Mouse (Mus musculus): Measurements from ENCODE around the gene Eif4g3. TPM values are rescaled to one million over a fixed set of nuclear protein-coding genes. Genes with fewer than 3 reads are reported as not detected.

Eif4g3 gene
- total and polyA plus RNA-seq, 3 experiments, result 22.8 to 63.7 TPM; not detected in 1

DNA sequence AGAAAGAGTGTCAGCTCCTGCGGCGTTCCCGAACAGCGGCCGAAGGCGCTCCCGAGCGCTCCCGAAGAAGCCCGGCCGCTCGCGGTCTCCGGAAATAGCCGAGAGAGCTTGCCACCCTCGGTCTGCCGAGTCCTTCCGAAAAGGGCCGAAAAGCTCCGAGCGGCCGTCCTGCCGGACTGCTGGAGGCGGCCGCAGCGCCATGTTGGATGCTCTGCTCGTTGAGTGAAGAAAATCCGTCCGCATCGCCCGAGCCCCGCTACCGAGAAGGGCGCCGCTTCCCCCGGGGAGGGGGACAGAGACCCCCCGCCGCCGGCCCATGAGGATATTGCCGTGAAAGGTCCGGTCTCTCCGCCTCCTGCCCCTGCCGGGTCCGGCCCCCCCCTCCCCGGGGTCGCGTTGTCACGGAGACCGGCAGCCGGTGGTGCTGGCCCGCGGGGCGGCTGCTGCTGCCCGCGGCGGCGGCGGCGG, 503 bp downstream of the Eif4g3 start (continued):
- TF ChIP-seq NELFE (IDR thresholded peaks at IDR 0.05; ENCODE audit: low read depth, low read length) (peak; percentile 90), USF1 (IDR thresholded peaks at IDR 0.05; ENCODE audit: low read depth, low read length) (no peak), CTCF (IDR thresholded peaks at IDR 0.05 in 2 of 3, conservative IDR thresholded peaks at IDR 0.05 in 1 of 3; ENCODE audit: control insufficient read depth in 1 of 3, insufficient read depth in 1 of 3, low read depth in 2 of 3, low read length in 3 of 3, poor library complexity in 1 of 3, severe bottlenecking in 1 of 3) (no peak), RAD21 (IDR thresholded peaks at IDR 0.05; ENCODE audit: low read depth, low read length) (no peak), NRF1 (IDR thresholded peaks at IDR 0.05; ENCODE audit: insufficient read depth, low read depth, low read length, poor library complexity, severe bottlenecking) (no peak), TAL1 (IDR thresholded peaks at IDR 0.05; ENCODE audit: low read length) (no peak), POLR2AphosphoS2 (IDR thresholded peaks at IDR 0.05; ENCODE audit: low read length) (peak; percentile 94), EP300 (IDR thresholded peaks at IDR 0.05; ENCODE audit: low read depth in 1 of 2, low read length in 2 of 2) (no peak), E2F4 (IDR thresholded peaks at IDR 0.05; ENCODE audit: borderline replicate concordance, low read depth, low read length) (no peak), ETS1 (IDR thresholded peaks at IDR 0.05; ENCODE audit: low read depth, low read length) (no peak), ZKSCAN1 (IDR thresholded peaks at IDR 0.05; ENCODE audit: low read depth, low read length) (no peak), MXI1 (IDR thresholded peaks at IDR 0.05; ENCODE audit: low read depth, low read length) (0 out of 2 replicates have a peak, but pooled peaks have one; percentile 20)

DNA sequence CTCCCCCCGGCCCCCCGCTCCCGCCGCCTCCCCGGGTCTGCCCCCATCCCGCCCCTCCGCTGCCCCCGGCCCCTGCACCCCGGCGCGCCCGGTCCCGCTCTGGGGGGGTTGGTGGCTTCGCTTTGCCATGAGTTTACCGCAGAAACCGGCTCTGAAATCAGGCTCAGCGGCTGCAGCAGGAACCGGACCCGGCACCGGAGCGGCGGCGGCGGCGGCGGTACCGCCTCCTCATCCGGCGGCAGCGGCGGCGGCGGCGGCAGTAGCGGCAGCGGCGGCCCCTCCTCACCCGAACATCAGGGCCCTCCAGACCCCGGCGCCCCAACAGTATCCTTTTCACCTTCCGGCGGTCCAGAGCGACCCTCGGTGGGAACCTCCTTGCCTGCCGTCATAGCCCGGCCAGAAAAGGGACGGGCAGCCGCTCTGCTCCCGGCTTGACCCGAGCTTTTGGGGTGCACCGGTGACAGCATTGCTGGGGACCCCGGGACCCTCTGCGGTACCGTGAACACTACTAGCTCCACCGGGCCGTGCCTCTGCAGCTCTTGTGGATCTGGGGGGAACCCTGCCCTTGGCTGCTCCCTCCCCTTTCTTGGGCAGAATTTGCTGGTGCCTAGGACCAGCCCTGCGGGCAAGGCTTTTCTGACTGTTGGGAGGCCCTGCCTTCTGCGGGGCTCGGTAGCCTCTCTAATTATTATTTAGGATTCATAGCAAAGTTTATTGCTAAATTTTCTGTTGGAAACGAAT, 1.2 kb downstream of the Eif4g3 start:
- Histone ChIP-seq H3K9ac (ENCODE audit: control insufficient read depth, low read depth, low read length, poor library complexity, severe bottlenecking) (peak overlapping the region; percentile 87), H3K27ac (ENCODE audit: control insufficient read depth, low read depth, low read length) (peak overlapping the region; percentile 58)

DNA sequence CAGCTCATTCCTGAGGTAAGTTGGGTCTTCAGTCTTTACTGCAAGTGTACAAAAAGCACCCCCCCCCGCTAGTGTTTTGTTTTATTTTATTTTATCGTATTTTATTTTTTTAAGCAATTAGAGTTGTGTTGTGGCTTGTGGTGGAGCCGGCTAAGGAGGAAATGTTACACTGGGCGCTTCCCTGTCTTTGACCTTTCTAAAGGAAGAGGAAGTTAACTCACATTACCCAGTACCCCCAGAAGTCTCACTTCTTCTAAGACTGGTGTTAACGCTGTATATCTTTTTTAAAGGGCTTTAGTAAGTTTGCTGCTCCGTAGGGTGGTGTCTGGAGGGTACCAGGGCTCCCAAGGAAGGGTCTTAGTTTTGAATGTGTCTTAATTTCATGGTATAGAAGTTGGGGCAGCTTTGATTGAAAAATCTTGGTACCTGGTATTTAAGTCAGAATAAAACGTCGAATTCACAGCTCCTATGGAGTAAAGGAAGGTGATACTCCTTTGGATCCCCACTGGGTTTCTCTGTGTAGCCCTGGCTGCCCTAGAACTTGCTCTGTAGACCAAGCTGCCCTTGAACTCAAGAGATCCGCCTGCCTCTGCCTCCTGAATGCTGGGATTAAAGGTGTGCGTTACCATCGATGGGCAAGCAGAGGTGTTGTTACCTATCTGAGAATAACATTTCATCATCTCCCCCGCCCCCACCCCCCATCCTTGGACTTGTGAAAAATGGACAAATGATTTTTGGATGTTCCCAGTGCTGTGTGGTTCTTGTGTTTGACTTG, 1.9 kb downstream of the Eif4g3 start:
- peak overlapping the region; percentile 58 for H3K27ac ChIP-seq (ENCODE audit: control insufficient read depth, low read depth, low read length)
- DNase-seq (ENCODE audit: low read depth, low spot score), result peak; percentile 81
- peak overlapping the region; percentile 87 for H3K9ac ChIP-seq (ENCODE audit: control insufficient read depth, low read depth, low read length, poor library complexity, severe bottlenecking)

More for the DNA sequence above, 1.2 kb downstream of the Eif4g3 start:
- Histone ChIP-seq H3K36me3 (ENCODE audit: control insufficient read depth in 1 of 2, insufficient read depth in 2 of 2, low read length in 2 of 2) (peaks cover 12 to 22% of the 10 kb centered on the region in 2 experiments), H3K4me1 (ENCODE audit: control insufficient read depth in 1 of 2, insufficient read depth in 2 of 2, low read length in 2 of 2) (peaks cover 0 to 26% of the 10 kb centered on the region in 2 experiments; a peak in 3 of 4 replicates), H3K27me3 (ENCODE audit: control insufficient read depth in 1 of 2, insufficient read depth in 2 of 2, low read length in 2 of 2) (no peaks in the 10 kb centered on the region), H3K4me3 (ENCODE audit: control insufficient read depth in 1 of 2, insufficient read depth in 1 of 2, low read depth in 2 of 2, low read length in 2 of 2) (peak overlapping the region; percentile 94 to 97), H3K9me3 (replicated peaks; ENCODE audit: insufficient read depth, low read length) (no peaks in the 10 kb centered on the region), H3K79me2 (ENCODE audit: control insufficient read depth, insufficient read depth, low read length, poor library complexity) (peaks cover 48% of the 10 kb centered on the region)
- DNase-seq (ENCODE audit: low read depth, low spot score), result peak; percentile 64
- no peak for TF ChIP-seq MAX (IDR thresholded peaks at IDR 0.05; ENCODE audit: low read length)
- no peak for TF ChIP-seq ZKSCAN1 (IDR thresholded peaks at IDR 0.05; ENCODE audit: low read depth, low read length)
- TF ChIP-seq ZC3H11A (IDR thresholded peaks at IDR 0.05; ENCODE audit: low read depth, low read length), result no peak
- 0 out of 4 replicates have a peak, but pooled peaks of 1 of the 2 experiments have one; percentile 40 for TF ChIP-seq POLR2A (IDR thresholded peaks at IDR 0.05; ENCODE audit: control insufficient read depth in 1 of 2, insufficient read depth in 1 of 2, low read depth in 1 of 2, low read length in 2 of 2, poor library complexity in 1 of 2)

More for the DNA sequence above, 1.9 kb downstream of the Eif4g3 start:
- peak in 1 of 2 experiments; percentile 45; a peak in 2 of 4 replicates for TF ChIP-seq POLR2A (IDR thresholded peaks at IDR 0.05; ENCODE audit: control insufficient read depth in 1 of 2, insufficient read depth in 1 of 2, low read depth in 1 of 2, low read length in 2 of 2, poor library complexity in 1 of 2)
- peak; percentile 62; the same call in 1 of the 2 replicates for TF ChIP-seq MXI1 (IDR thresholded peaks at IDR 0.05; ENCODE audit: low read depth, low read length)
- peak; percentile 75 for TF ChIP-seq SIN3A (IDR thresholded peaks at IDR 0.05; ENCODE audit: low read length)
- no peak for TF ChIP-seq SMC3 (IDR thresholded peaks at IDR 0.05; ENCODE audit: low read depth, low read length)
- no peak for TF ChIP-seq TCF12 (IDR thresholded peaks at IDR 0.05; ENCODE audit: low read depth, low read length)
- TF ChIP-seq ELF1 (IDR thresholded peaks at IDR 0.05; ENCODE audit: low read depth, low read length), result peak; percentile 76; the same call in 1 of the 2 replicates
- TF ChIP-seq BHLHE40 (IDR thresholded peaks at IDR 0.05; ENCODE audit: borderline replicate concordance, low read depth, low read length), result no peak
- TF ChIP-seq TBP (IDR thresholded peaks at IDR 0.05; ENCODE audit: low read depth, low read length), result peak; percentile 71
- no peak for TF ChIP-seq CHD1 (IDR thresholded peaks at IDR 0.05; ENCODE audit: low read depth, low read length)
- TF ChIP-seq HCFC1 (IDR thresholded peaks at IDR 0.05; ENCODE audit: low read depth, low read length), result peak; percentile 71
- Histone ChIP-seq H3K27me3 (ENCODE audit: control insufficient read depth in 1 of 2, insufficient read depth in 2 of 2, low read length in 2 of 2) (no peaks in the 10 kb centered on the region), H3K79me2 (ENCODE audit: control insufficient read depth, insufficient read depth, low read length, poor library complexity) (peaks cover 54% of the 10 kb centered on the region), H3K36me3 (ENCODE audit: control insufficient read depth in 1 of 2, insufficient read depth in 2 of 2, low read length in 2 of 2) (peaks cover 17 to 22% of the 10 kb centered on the region in 2 experiments), H3K4me3 (ENCODE audit: control insufficient read depth in 1 of 2, insufficient read depth in 1 of 2, low read depth in 2 of 2, low read length in 2 of 2) (peak overlapping the region; percentile 94 to 97), H3K9me3 (replicated peaks; ENCODE audit: insufficient read depth, low read length) (no peaks in the 10 kb centered on the region), H3K4me1 (ENCODE audit: control insufficient read depth in 1 of 2, insufficient read depth in 2 of 2, low read length in 2 of 2) (peaks cover 0 to 26% of the 10 kb centered on the region in 2 experiments; a peak in 3 of 4 replicates)
